Mouse (Mus musculus) MEL (cell line): ENCODE results near the gene Ascc3.

Source experiments
- CTCF ChIP-seq, 3 experiments: IDR thresholded peaks in 2 of 3; conservative IDR thresholded peaks in 1 of 3; 2 replicates each; pipeline ENCODE4 v1.5.1; 2011 to 2012; ENCODE audit warnings: low read length in 3 of 3, low read depth in 2 of 3, mild to moderate bottlenecking in 2 of 3, improper control_type of control experiment in 1 of 3, inconsistent platforms in 1 of 3, mixed read lengths in 1 of 3, moderate library complexity in 1 of 3; ENCODE audit not compliant: control insufficient read depth in 1 of 3, insufficient read depth in 1 of 3, poor library complexity in 1 of 3, severe bottlenecking in 1 of 3
- ELF1 ChIP-seq: IDR thresholded peaks from 2 replicates; pipeline ENCODE4 v1.6.1; 2014; ENCODE audit warnings: low read depth, mild to moderate bottlenecking, inconsistent platforms, low read length, improper control_type of control experiment, moderate library complexity
- TBP ChIP-seq: IDR thresholded peaks from 2 replicates; pipeline ENCODE4 v1.8.0; 2011; ENCODE audit warnings: low read depth, low read length, improper control_type of control experiment

DNA sequence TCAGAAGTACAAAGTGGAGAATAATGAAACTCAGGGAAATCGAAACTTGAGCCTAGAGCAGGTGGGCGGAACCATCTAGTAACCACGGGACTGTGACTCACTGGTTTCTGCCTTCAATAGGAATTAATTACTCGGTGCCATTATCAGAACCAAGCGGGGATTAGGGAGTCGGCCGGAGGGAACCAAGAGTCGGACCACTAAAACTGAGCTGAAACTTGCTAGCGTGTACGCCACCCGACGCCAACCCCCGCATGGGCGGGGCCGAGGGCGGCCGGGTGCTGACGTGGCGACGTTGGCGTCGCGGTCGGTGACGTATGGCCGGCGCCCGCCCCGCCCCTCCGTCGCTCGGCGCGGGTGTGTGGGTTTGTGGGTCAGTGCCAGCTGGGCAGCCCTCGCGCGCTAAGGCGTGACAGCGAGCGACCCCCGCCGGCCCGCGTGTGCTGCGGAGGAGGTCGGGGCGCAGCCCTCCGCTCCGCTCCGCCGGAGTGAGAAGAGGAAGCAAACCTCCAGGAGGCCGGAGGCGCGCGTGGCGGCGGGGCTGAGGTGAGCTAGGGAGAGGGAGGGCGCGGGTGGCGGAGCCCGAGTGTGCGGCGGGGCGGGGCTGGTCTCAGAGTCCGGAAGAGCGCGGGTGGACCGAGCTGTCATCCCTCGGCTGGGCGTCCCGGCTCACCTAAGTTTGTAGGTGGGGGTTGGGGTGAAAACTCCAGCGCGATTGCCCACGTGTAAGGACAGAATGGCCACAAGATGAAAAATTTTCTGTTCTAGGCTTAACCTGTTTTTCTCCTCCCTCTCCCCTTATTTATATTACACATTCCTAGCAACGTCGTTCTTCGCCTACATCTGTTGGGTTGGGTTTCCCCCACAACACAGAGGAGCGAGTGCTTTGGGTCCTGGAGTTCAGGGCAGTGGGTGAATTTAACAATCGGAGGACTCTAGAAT lies at the start of gene Ascc3:
- TF ChIP-seq CTCF (IDR thresholded peaks at IDR 0.05 in 2 of 3, conservative IDR thresholded peaks at IDR 0.05 in 1 of 3; ENCODE audit: control insufficient read depth in 1 of 3, insufficient read depth in 1 of 3, low read depth in 2 of 3, low read length in 3 of 3, poor library complexity in 1 of 3, severe bottlenecking in 1 of 3) = no peak
- peak; percentile 76 for TF ChIP-seq ELF1
- TF ChIP-seq TBP = peak; percentile 77
